Mouse (Mus musculus): ENCODE results near the gene Rangap1. TPM values are rescaled to one million over a fixed set of nuclear protein-coding genes. Genes with fewer than 3 reads are reported as not detected.

The Rangap1 gene
- 10 to 100 TPM; 32.4 to 33.7 TPM for total RNA-seq (2023)

GRCm38 (mm10) chr15:81744992-81745600, at the start of gene Rangap1, which contains the start of gene Zc3h7b:
Gene Rangap1, minus strand, starts transcription at chr15:81745530.
Gene Zc3h7b, plus strand, starts transcription at chr15:81745057.

GRCm38 (mm10) chr15:81697175-81697574, 48.2 kb downstream of the Rangap1 start, which contains the start of gene Chadl:
Gene Chadl, minus strand, starts transcription at chr15:81697287.

GRCm38 (mm10) chr15:81663697-81664561, 81.4 kb downstream of the Rangap1 start, which contains the start of gene L3mbtl2:
Gene L3mbtl2, plus strand, starts transcription at chr15:81663889.

Other genes with a start within 250 kb of the Rangap1 start
- 100 to 1,000 TPM; 174 to 196 TPM for gene Ep300, start 160.2 kb downstream of the Rangap1 start, total RNA-seq (2023)
- 10 to 100 TPM; 17.6 to 19.5 TPM for gene L3mbtl2, start 81.6 kb downstream of the Rangap1 start, total RNA-seq (2023)
- gene Chadl, start 48.2 kb downstream of the Rangap1 start, total RNA-seq (2023): not detected
- gene Zc3h7b, start 473 bp downstream of the Rangap1 start, total RNA-seq (2023): 10 to 100 TPM; 13.9 to 15.0 TPM
- 10 to 100 TPM; 21.3 to 29.3 TPM for gene Tef, start 56.9 kb upstream of the Rangap1 start, total RNA-seq (2023)
- gene Tob2, start 113.3 kb upstream of the Rangap1 start, total RNA-seq (2023): 10 to 100 TPM; 77.5 to 90.4 TPM
- gene Phf5a, start 126.4 kb upstream of the Rangap1 start, total RNA-seq (2023): 10 to 100 TPM; 41.4 to 47.2 TPM
- gene Aco2, start 126.8 kb upstream of the Rangap1 start, total RNA-seq (2023): 100 to 1,000 TPM; 113 to 117 TPM
- gene Polr3h, start 180.7 kb upstream of the Rangap1 start, total RNA-seq (2023): 1 to 10 TPM; 5.0 to 8.0 TPM
- not detected for gene Csdc2, start 191.2 kb upstream of the Rangap1 start, total RNA-seq (2023)
- 10 to 100 TPM; 37.6 to 45.7 TPM for gene Pmm1, start 215.4 kb upstream of the Rangap1 start, total RNA-seq (2023)
- not detected for gene 1700029P11Rik, start 235.0 kb upstream of the Rangap1 start, total RNA-seq (2023)
- gene Xrcc6, start 242.3 kb upstream of the Rangap1 start, total RNA-seq (2023): 10 to 100 TPM; 15.2 to 17.3 TPM

Measured in monocyte, adult 59 days (primary cell).